Mouse (Mus musculus): ENCODE data around the gene Myl3.

- no peak for TF ChIP-seq POLR2AphosphoS2 (IDR thresholded peaks at IDR 0.05; ENCODE audit: insufficient read length, low read depth)
- TF ChIP-seq E2F4 (IDR thresholded peaks at IDR 0.05; ENCODE audit: insufficient read depth), result no peak
- TF ChIP-seq POLR2A (IDR thresholded peaks at IDR 0.05; ENCODE audit: insufficient read length, low read depth), result no peak
- TF ChIP-seq MAX (IDR thresholded peaks at IDR 0.05; ENCODE audit: low read depth), result no peak
- TF ChIP-seq MYOD1 (IDR thresholded peaks at IDR 0.05; ENCODE audit: control insufficient read depth in 1 of 3, insufficient read length in 2 of 3, low read depth in 2 of 3), result no peak
- no peak for TF ChIP-seq TCF12 (IDR thresholded peaks at IDR 0.05; ENCODE audit: insufficient read depth, poor library complexity, severe bottlenecking)
- no peak for TF ChIP-seq USF1 (IDR thresholded peaks at IDR 0.05; ENCODE audit: low read depth)
Observed at GRCm38 (mm10) chr9:110748451-110748850, 6.8 kb downstream of the Myl3 start.
